Mouse (Mus musculus): Measurements from ENCODE around the gene Kcna7.

The Kcna7 gene

DNA sequence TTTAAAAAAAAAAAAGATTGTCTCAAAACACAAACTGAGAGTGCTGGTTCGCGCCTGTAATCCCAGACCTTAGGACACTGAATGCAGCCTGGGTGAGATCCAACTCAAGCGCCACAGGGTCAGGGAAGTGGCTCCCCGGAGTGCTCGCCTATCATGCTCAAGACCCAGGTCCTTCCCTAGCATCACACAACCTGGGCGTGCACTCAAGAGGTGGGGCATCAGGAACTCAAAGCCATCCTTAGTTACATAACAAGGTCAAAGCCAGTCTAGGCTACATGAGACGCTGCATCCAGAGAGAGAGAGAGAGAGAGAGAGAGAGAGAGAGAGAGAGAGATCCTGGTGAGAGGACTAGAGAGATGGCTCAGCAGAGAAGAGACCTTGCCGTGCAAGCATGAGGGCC lies 21.1 kb downstream of the Kcna7 start:
- no peak for DNase-seq

DNA sequence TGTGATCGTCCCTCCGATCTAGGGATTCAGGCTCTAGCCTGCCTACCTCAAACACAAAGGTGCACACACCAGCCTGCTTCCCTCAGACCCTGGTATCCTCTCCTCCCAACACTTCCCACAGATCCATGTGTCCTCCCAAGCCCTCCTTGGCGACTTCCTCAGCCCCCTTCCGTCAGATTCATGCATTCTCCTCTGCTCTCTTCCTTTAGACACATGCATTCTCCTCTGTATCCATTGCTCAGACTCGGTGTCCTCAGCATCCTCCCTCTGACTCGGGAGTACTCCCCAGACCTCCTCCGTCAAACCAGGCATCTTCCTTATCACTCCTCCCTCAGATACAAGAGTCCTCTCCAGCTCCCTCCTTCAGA lies 28.4 kb downstream of the Kcna7 start:
- DNase-seq: no peak

GRCm38 (mm10) chr7:45434203-45435015 lies 29.0 kb downstream of the Kcna7 start, which contains the start of gene Gys1:
Gene Gys1 (plus strand): TSS chr7:45434844.
- peak; percentile 100 for DNase-seq

DNA sequence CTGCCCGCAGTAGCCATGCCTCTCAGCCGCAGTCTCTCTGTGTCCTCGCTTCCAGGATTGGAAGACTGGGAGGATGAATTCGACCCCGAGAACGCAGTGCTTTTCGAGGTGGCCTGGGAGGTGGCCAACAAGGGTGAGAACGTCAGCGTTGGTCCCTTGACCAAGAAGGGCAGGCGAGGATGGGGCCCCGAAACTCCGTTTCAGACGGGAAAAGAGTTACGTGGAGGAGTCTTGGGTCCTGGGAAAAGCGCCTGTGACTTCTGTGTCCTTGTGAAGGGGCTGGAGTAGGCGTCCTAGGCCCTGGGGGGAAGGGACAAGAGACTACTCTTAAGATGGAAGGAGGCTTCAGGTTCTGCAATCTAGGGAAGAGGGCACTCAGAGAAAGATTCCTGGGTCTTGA lies 29.6 kb downstream of the Kcna7 start:
- DNase-seq: no peak

GRCm38 (mm10) chr7:45436444-45436843 lies 31.0 kb downstream of the Kcna7 start:
- DNase-seq: no peak

DNA sequence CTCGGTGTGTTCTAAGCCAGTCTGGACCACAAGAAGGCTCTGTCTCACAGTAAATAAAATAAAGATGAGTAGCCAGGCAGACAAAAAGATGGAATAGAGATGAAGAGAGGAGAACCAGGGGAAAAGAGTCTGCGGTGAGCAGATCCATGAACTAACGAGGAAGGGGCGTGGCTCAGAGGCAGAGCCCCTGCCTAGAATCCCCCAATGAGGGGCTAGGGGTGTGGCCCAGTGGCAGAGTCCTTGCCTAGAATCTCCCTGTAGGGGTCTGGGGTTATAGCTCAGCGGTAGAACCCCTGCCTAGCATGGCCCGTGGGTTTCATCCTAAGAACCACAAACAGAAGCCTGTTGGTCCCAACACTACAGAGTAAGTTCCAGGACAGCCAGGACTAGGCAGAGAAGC lies 31.6 kb downstream of the Kcna7 start:
- DNase-seq: no peak

DNA sequence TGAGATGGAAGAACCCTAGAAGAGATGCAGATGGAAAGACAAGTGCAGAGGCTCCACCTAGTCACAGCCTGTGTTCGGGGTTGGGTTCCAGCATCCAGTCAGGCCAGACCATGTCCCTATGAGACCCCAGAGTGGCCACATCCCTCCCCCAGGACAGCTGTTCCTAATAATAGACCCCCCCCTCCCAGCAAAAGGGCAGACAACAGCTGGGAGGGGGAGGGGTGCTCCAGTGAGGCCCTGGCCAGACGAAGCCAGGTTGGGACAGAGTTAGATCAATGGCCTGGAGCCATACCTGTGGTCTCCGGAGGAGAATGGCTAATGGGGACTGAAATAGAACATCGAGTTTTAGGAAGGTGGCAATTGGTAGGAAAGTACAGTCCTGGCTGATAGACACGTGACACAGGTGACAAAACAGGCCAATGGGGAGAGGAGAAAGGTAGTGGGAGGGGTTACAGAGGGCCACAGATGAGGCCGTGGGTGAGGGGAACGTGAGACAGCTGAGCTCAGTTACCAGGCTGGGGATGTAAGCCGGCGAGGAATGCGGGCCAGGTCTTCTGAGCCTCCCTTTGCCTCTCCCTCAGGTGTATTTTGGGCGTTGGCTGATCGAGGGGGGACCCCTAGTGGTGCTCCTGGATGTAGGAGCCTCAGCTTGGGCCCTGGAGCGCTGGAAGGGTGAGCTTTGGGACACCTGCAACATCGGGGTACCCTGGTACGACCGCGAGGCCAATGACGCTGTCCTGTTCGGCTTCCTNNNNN lies 32.2 kb downstream of the Kcna7 start, which contains the start of gene Ruvbl2:
TSS of gene Ruvbl2 (minus strand) at position 576 of the 756 bp plus-strand sequence.
- peak in 1 of 2 experiments; percentile 32 for DNase-seq

DNA sequence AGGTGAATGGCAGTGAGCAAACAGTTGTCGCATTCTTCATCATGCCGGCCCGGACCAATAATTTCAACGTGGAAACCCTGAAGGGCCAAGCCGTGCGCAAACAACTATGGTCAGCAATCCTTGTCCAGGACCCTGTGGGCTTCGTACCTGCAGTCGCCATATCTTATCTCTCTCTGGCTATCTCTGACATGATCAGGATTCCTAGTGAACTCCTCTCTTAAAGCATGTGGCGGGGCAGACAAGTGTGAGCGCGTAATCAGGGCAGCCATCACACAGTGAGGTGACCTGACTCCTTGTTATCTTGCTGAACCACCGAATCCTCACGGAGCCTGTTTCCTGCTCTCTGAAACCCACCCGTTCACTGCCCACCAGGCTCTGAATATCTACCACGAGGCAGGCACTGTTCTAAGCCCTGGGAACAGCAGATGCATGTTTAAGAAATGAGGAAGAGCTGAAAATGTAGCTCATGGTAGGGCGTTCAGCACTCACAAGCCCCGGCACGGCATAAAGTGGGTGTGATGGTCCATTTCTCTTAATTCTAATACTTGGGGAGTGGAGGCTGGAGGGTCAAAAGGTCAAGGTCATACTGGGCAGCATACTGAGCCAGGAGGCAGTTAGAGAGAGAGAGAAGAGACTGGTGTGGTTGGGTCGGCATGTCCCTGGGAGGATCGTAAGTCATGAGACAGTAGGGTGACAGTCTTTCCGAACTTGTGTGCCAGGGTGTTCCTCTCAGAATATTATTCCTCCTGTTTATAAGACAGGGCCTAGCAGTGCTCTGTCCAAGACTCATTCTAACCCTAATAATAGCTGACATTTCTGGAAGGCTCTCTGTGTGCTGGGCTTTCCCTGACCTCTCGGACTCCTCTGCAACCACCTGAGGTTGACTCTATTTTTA lies 38.3 kb downstream of the Kcna7 start:
- DNase-seq: no peak

GRCm38 (mm10) chr7:45446589-45446988 lies 41.1 kb downstream of the Kcna7 start:
- DNase-seq: no peak

GRCm38 (mm10) chr7:45447325-45447990 lies 42.0 kb downstream of the Kcna7 start:
- peak; percentile 56 to 71 for DNase-seq

DNA sequence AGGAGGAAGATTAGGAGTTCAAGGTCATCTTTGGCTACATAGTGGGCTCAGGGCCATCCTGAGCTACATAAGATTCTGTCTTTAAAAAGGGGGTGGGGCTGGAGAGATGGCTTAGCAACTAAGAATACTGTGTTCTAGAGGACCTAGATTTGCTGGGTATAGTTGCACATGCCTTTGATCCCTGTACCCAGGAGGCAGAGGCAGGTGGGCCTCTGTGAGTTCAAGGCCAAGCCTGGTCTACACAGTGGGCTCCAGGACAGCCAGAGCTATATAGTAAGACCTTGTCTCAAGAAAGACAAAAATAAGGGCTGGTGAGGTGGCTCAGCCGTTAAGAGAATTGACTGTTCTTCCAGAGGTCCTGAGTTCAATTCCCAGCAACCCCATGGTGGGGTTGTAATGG lies 44.5 kb downstream of the Kcna7 start:
- DNase-seq: no peak

GRCm38 (mm10) chr7:45451344-45451982 lies 46.0 kb downstream of the Kcna7 start:
- peak; percentile 93 to 95 for DNase-seq

- DNase-seq: no peak
Observed at GRCm38 (mm10) chr7:45454971-45455370, 49.5 kb downstream of the Kcna7 start.

GRCm38 (mm10) chr7:45455932-45456696 lies 50.7 kb downstream of the Kcna7 start:
- no peak for DNase-seq

DNA sequence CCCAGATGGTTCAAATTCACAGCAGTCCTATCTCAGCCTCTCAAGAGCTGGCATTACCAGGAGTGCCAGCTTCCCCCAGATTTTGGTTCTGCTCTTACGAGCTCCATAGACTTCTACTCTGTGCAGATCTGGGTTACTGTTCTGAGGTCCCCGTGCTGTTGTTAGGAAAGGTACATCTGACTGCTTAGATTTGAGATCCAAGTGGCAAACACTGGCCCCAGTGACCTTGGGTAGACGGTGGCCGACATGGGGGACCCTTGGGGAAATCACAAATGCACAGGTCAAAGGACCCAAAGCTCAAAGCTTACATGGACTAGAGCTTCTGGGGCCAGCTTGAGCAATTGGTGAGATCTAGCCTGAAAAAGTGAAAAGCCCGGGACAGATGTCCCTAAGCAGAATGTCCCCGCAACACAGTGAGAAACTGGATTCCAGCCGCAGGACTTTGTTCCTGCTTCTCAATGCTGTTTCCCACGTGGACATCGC lies 51.3 kb downstream of the Kcna7 start:
- DNase-seq: no peak

GRCm38 (mm10) chr7:45457204-45458060 lies 52.0 kb downstream of the Kcna7 start:
- no peak for DNase-seq

DNA sequence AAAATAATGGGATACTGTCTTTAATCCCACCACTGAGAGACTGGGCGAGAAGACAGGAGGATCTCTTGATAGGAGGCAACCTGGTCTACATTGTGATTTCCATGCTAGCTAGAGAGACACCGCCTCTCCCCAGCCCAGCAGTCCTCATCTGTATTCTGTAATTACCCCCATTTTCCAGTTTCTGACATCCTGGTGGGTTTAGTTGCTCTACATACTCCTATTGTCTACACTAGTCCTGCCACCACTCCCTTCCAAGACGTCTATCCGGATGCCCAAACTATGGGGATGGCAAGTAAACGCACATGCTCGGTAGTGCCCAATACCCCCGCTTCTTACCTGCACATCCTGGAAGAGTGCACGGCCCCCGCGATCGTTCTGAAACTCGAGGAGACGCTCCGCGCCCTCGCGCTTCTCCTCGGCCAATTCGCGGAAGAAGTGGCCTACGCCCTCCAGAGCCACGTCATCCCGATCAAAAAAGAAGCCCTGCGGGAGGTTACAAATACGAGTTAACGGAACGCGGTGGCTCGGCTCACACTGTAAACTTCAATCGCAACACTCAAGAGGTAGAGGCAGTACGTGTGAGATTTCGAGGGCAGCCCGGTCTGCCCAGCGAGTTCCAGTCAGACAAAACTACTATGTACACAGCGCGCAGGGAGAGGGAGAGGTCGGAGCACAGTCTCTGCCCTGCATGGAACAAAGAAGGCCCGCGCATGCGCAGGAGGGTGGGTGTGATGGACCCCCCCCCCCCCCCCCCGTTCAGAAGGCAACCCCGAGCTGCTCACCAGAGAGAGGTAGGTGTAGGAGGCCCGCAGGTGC lies 53.5 kb downstream of the Kcna7 start:
- DNase-seq: peak; percentile 89 to 96

Data from cerebellum, postnatal 14 days (tissue).